Mouse (Mus musculus): ENCODE measurements around the gene Gm49776. TPM values are rescaled to one million over a fixed set of nuclear protein-coding genes. Genes with fewer than 3 reads are reported as not detected.

Gene Gm49776
- polyA plus RNA-seq, 1 experiment from 2014 or later: 3.3 TPM

DNA sequence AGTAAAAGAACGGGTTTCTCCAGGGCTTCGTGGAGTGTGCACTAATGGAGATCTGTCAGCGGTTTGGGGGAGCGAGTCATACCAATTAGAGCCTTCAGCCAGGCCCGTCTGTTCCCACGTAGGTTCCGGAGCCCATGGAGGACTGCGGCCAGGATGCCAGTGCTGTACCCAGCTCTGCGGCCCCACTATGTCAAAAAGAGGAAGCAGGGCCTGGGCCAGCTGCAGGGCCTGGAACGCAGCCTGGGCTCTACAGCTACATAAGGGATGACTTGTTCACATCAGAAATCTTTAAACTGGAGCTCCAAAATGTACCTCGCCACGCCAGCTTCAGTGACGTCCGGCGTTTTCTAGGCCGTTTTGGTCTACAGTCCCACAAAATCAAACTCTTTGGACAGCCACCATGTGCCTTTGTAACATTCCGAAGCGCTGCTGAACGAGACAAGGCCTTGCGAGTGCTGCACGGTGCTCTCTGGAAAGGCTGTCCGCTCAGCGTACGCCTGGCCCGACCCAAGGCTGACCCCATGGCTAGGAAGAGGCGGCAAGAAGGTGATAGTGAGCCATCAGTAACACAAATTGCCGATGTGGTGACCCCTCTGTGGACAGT lies 8.7 kb downstream of the Gm49776 start:
- no peaks in the 10 kb centered on the region for H3K9me3 ChIP-seq
- H3K4me2 ChIP-seq (replicated peaks): peak overlapping the region; percentile 93
- peaks cover 45% of the 10 kb centered on the region for H3K36me3 ChIP-seq
- H3K4me1 ChIP-seq (replicated peaks): peaks cover 37% of the 10 kb centered on the region
- peak; percentile 18 for ATAC-seq
- H3K27me3 ChIP-seq (replicated peaks): no peaks in the 10 kb centered on the region
- H3K9ac ChIP-seq: peak overlapping the region; percentile 86
- peak overlapping the region; percentile 93 for H3K27ac ChIP-seq
- peak overlapping the region; percentile 95 for H3K4me3 ChIP-seq (replicated peaks)
- 2% methylated on average over 27 of the region's 27 CpGs for WGBS

DNA sequence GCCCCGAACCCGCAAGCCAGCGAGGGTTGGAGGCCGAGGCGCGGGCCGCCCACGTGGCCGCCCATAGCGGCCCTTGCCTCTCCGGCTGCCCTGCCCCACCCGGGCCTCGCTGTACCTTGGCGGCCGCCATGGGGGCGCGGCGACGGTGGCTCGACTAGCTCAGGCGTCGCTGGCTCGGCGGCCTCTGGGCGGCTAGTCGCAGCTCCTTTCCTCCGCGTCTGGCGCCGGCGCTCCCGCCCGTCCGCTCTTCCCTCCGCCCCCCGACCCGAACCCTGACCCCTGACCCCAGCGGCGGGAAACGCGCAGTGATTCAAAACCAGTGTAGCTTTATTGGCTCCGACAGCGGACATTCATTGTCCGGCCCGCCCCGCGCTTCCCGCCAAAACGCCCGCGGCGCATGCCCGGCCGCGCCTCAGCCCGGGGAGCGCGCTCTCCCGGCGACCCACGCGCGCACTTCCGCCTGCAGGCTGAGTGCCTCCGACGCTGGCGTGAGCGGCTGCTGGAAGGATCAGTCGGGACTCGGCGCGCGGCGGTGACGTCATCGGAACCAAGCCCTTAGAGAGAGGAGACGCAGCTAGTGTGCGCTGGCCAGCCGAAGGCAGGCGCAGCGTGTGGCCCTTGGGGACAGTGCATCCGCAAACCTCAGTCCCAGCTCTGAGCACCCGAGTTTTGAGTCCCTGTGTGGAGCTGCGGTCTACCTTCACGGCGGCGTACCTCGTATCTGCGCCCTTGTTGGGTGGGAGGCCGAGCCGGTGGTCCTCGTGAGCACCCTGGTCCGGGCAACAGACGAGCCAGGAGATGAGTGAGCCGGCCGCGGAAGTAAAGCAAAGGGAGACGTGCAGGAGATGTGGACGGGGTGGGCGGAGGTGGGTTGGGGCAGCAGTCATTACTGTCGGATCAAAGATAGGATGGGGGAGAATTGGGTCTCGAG lies 9.4 kb downstream of the Gm49776 start, which contains the start of the genes Trmt2a and Ranbp1:
Gene Trmt2a (plus strand): TSS at position 247 of the 931 bp plus-strand sequence.
Gene Ranbp1 (minus strand): TSS at position 300 of the 931 bp plus-strand sequence.
- under 1% methylated on average over 99 of the region's 102 CpGs for WGBS
- Histone ChIP-seq H3K4me3 (replicated peaks) (peak within 1 kb of the TSS; percentile 95), H3K9me3 (no peaks in the 10 kb centered on the region), H3K27me3 (replicated peaks) (no peaks in the 10 kb centered on the region), H3K36me3 (peaks cover 43% of the 10 kb centered on the region), H3K4me1 (replicated peaks) (peaks cover 37% of the 10 kb centered on the region), H3K27ac (peak within 1 kb of the TSS; percentile 93), H3K9ac (peak within 1 kb of the TSS; percentile 94), H3K4me2 (replicated peaks) (peak within 1 kb of the TSS; percentile 93)
- ATAC-seq: peak; percentile 96

DNA sequence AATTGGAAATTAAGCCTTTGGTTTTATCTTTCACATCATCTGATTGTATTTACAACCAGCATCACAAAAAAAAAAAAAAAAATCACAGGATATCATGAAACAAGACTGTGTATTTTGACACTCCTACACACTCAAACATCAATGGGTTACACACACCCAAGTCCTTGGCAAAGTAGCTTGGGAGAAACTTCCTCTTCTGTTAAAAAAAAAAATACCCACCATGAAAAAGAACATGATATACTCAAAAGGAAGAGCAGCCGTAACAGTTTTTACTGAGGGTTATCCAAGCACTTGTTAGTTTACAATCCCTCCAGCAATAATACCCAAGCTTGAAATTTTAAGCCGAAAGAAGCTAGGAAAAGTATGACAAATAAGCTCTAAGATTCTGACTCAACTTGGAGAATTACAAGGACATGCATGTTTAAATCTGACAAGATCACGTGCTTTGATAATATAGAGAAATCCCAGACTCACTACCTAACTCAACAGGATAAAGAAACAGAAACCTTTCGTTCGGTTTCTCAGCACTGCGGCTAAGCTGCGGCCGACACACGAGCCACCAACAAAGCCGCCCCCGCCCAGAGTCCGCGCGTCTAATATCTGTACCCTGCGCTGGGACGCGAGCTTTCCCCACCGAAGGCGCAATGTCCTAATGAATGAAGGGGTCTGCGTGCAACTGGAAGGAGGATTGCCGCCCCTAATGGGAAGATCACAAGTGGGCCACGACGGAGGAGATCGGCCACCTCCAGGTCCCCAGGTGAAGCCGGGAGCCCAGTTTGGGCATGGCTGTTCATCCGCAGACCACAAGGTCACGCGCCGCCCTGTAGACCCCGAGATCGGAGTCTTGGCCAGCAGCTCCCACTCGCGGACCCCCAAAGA lies 10.4 kb downstream of the Gm49776 start:
- H3K27me3 ChIP-seq (replicated peaks): no peaks in the 10 kb centered on the region
- H3K27ac ChIP-seq: peak overlapping the region; percentile 89
- peaks cover 37% of the 10 kb centered on the region for H3K4me1 ChIP-seq (replicated peaks)
- peaks cover 51% of the 10 kb centered on the region for H3K36me3 ChIP-seq
- peak; percentile 4; the same call in 1 of the 2 replicates for ATAC-seq
- peak overlapping the region; percentile 94 for H3K9ac ChIP-seq
- H3K4me3 ChIP-seq (replicated peaks): peak overlapping the region; percentile 95
- H3K9me3 ChIP-seq: no peaks in the 10 kb centered on the region
- WGBS: under 1% methylated on average over 33 of the region's 33 CpGs
- H3K4me2 ChIP-seq (replicated peaks): peak overlapping the region; percentile 93

DNA sequence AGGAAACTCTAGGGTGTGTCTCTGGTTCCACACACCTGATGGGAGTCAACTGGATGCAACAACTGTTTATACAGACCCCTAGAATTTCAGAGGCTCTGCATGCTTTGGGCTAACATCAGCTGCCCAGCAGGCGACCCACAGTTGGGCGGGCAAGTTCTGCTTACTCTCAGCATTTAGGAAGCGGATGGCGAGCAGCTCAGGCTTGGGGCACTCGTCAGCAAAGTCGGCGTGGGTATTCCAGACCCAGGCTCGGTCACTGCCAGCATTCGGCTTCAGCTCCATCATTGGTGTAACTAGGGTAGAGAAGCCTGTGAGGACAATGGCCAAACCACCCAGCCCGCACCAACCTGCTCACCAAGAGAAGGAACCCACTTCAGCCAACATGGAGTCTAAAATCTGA lies 16.5 kb downstream of the Gm49776 start:
- H3K9ac ChIP-seq: no peak overlapping the region
- H3K36me3 ChIP-seq: peaks cover 63% of the 10 kb centered on the region
- no peaks in the 10 kb centered on the region for H3K9me3 ChIP-seq
- H3K27ac ChIP-seq: no peak overlapping the region
- no peak overlapping the region for H3K4me2 ChIP-seq (replicated peaks)
- ATAC-seq: no peak
- H3K27me3 ChIP-seq (replicated peaks): no peaks in the 10 kb centered on the region
- 90% methylated on average over 10 of the region's 10 CpGs for WGBS
- no peak overlapping the region for H3K4me3 ChIP-seq (replicated peaks)
- H3K4me1 ChIP-seq (replicated peaks): peaks cover 7% of the 10 kb centered on the region

DNA sequence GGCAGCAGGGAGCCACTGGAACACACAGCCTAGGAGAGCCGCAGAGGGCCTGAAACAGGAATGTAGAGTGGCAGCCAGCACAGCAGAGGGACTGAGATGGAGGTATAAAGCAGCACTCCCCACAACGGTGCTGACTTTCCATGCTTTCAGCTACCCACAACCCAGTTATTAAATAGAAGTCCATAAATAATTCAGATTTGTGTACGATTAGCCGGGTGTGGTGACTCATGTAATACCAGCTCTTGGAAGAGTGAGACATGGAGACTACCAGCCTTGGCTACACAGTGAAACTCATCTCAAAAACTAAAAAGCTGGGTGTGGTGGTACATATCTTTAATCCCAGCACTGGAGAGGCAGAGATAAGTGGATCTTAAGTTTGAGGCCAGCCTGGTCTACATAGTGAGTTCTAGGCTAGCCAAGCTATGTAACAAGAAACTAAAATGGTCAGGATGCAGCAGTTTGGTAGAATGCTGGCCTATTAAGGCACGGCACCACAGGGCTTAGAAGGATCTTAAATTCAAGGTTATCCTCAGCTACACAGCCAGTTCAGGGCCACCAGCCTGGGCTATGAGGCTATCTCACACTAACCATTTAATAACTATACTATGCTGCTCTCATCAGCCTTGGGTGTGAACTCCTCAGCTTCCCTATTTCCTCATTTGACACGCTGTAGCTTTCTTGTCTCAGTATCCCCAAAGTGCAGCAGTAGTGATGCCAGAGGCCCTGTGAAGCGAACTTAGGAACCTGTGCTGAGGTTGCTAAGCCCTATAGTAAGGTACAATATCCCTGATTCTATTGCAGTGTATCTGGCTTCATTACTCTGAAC lies 21.2 kb downstream of the Gm49776 start:
- H3K36me3 ChIP-seq: peaks cover 28% of the 10 kb centered on the region
- 0 out of 2 replicates have a peak overlapping the region, but pooled peaks have one; percentile 77 for H3K4me2 ChIP-seq (replicated peaks)
- H3K4me3 ChIP-seq (replicated peaks): no peak overlapping the region
- H3K27ac ChIP-seq: 0 out of 2 replicates have a peak overlapping the region, but pooled peaks have one; percentile 74
- H3K9me3 ChIP-seq: no peaks in the 10 kb centered on the region
- peaks cover 19% of the 10 kb centered on the region for H3K4me1 ChIP-seq (replicated peaks)
- 66% methylated on average over 7 of the region's 7 CpGs for WGBS
- ATAC-seq: no peak
- no peak overlapping the region for H3K9ac ChIP-seq
- H3K27me3 ChIP-seq (replicated peaks): no peaks in the 10 kb centered on the region

DNA sequence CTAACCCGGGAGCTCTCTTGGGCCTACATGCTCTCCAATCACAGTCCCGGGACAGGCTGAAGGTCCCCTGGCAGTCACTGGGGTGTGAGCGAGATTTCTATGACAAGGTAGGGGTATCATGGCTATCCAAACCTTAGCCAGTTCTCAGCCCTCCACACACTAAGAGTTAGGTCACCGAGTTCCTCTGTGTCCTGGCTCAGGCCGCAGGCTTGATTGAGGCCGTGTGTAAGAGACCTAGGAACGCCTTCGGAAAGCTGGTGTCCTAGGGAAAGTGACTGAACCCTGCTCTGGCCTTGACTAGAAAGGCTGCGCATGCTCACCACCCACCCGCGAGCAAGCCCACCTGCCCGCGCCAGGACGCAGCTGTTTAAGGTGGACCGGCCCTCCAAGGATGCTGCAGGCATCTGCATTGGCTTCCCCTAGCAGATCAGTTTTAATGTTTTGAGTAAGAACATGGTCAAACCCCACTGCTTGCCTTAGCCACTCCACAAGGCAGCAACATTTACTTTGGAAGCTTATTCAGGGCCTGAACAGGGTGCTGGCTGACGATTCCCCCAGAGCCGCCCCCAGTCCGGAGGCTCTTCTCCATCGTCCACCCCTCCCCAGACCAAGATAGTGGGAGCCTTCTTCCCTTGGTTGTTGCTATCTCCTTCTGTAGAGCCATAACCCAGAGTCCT lies 22.6 kb downstream of the Gm49776 start:
- peak; percentile 72 for ATAC-seq
- Histone ChIP-seq H3K27me3 (replicated peaks) (no peaks in the 10 kb centered on the region), H3K4me2 (replicated peaks) (peak overlapping the region; percentile 77), H3K27ac (peak overlapping the region; percentile 74), H3K4me1 (replicated peaks) (peaks cover 25% of the 10 kb centered on the region), H3K9ac (peak overlapping the region; percentile 89), H3K4me3 (replicated peaks) (peak overlapping the region; percentile 94), H3K9me3 (no peaks in the 10 kb centered on the region), H3K36me3 (peaks cover 15% of the 10 kb centered on the region)
- 5% methylated on average over 19 of the region's 19 CpGs for WGBS

DNA sequence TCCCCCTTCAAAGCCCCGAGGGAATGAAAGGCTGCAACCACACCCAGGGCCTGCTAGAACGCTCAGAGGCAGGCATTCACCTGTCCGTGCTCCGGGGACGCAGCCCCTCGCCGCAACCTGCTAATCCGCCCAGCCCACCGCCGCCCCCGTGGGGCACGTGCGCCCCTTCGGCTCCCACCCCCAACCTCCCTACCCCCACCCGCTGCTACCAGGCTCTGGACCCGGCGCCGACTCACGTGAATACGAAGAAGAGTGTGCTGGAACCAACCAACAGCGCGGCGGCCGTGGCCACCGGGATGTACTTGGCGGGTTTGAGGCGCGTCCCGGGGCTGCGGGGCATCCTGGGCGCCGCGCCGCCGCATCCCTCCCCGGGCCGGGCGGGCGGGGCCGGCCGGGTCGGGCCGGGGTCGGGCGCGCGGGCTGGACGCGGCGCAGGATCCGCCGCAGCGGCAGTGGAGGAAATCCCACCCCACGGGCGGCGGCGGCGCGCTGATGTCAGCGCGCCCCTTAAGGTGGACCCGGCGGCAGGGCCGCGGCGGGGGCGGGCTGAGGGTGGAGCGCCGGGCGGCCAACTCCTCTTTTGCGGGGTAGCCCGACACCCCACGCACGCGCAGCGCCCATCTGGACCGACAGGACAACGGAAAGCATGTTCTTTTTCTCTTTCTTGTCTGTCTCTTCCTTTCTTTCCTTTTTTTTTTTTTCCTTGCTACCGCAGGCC lies 23.3 kb downstream of the Gm49776 start, which contains the start of gene Zdhhc8:
Gene Zdhhc8 (minus strand): TSS at position 466 of the 718 bp plus-strand sequence.
- H3K4me1 ChIP-seq (replicated peaks): peaks cover 32% of the 10 kb centered on the region
- peak; percentile 89 for ATAC-seq
- H3K27ac ChIP-seq: peak within 1 kb of the TSS; percentile 74
- peak within 1 kb of the TSS; percentile 94 for H3K4me3 ChIP-seq (replicated peaks)
- under 1% methylated on average over 63 of the region's 79 CpGs for WGBS
- H3K9me3 ChIP-seq: no peaks in the 10 kb centered on the region
- H3K9ac ChIP-seq: peak within 1 kb of the TSS; percentile 89
- H3K27me3 ChIP-seq (replicated peaks): no peaks in the 10 kb centered on the region
- H3K4me2 ChIP-seq (replicated peaks): peak within 1 kb of the TSS; percentile 77
- H3K36me3 ChIP-seq: peaks cover 8% of the 10 kb centered on the region

DNA sequence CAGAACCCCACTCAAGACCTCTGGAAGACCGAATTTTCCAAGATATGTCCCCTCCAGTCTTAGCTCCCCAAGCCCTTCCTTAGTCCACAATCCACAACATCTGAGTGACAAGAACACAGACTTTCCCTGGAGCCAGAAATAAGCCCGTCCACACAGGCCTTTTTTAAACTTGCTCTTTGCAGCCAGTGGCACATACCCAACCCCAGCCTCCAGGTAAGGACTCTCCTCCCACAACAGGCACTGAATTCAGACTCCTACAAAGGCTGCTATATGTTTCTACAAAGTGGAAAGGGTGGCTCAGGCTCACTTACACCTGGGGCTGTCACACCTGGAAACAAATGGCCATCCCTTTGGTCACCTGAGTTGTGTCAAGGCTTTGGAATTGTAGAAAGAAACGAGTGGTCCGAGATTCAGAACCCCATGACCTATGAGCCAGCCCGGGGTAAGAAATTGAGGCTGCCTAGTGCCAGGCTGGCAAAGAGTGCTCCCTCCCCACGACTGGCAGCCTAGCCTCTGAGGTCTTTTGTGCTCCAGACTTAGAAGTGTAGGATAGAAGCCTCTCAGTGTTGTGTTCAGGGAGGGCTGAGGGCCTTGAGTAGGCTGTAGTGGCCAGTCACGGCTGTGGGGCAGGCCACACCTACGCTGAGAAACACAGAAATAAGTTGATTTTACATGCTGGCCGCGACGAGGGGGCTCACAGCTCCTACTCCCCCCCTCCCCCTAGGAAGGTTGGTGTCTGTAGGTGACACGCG lies 24.0 kb downstream of the Gm49776 start:
- peaks cover 4% of the 10 kb centered on the region for H3K36me3 ChIP-seq
- 14% methylated on average over 13 of the region's 13 CpGs for whole genome bisulfite sequencing
- H3K27me3 ChIP-seq (replicated peaks): no peaks in the 10 kb centered on the region
- peak overlapping the region; percentile 77 for H3K4me2 ChIP-seq (replicated peaks)
- H3K9ac ChIP-seq: peak overlapping the region; percentile 89
- ATAC-seq: peak; percentile 29
- no peaks in the 10 kb centered on the region for H3K9me3 ChIP-seq
- peaks cover 35% of the 10 kb centered on the region for H3K4me1 ChIP-seq (replicated peaks)
- H3K27ac ChIP-seq: peak overlapping the region; percentile 74; the same call in 1 of the 2 replicates
- peak overlapping the region; percentile 94 for H3K4me3 ChIP-seq (replicated peaks)

DNA sequence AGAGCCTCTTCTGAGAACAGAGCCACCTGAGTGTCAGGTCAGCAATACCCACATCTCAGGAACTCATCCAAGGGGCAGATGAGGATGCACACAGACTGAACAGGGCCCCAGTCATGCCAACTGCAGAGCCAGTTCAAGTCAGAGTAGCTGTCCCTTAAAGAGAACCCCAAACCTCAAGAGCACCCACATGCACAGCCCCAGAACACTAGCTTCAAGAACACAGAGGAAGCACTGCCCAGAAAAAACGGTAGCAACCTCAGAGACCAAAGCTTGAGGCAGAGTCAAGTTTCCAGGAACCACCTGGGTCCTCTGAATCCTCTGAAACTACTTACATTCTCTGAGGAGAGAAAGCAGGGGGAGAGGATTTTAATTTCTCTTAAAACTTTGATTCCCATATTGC lies 24.7 kb downstream of the Gm49776 start:
- Histone ChIP-seq H3K4me2 (replicated peaks) (no peak overlapping the region), H3K27me3 (replicated peaks) (no peaks in the 10 kb centered on the region), H3K9ac (no peak overlapping the region), H3K4me1 (replicated peaks) (peaks cover 35% of the 10 kb centered on the region), H3K4me3 (replicated peaks) (0 out of 2 replicates have a peak overlapping the region, but pooled peaks have one; percentile 94), H3K9me3 (no peaks in the 10 kb centered on the region), H3K36me3 (no peaks in the 10 kb centered on the region), H3K27ac (no peak overlapping the region)
- ATAC-seq: no peak
- 35% methylated on average over 1 of the region's 1 CpGs for WGBS

DNA sequence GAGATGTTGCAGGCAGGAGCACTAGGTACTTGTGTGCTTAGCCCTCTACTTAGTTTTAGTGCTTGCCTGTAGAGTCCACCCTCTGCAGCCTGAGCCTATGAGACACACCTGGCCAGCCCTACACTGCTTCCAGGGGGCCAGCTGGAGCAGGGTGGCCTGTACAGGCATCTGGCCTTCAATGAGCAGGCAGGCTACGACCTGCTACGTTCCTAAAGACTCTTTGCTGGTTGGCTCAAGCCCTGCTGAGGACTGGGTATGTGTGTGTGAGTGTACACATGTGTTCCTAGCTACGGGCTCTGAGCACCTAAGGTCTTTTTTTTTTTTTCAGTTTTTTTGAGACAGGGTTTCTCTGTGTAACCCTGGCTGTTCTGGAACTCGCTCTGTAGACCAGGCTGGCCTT lies 26.7 kb downstream of the Gm49776 start:
- Histone ChIP-seq H3K4me2 (replicated peaks) (no peak overlapping the region), H3K27ac (no peak overlapping the region), H3K4me1 (replicated peaks) (peaks cover 35% of the 10 kb centered on the region), H3K27me3 (replicated peaks) (no peaks in the 10 kb centered on the region), H3K4me3 (replicated peaks) (no peak overlapping the region), H3K36me3 (peaks cover 6% of the 10 kb centered on the region), H3K9ac (no peak overlapping the region; the same call in 1 of the 2 replicates), H3K9me3 (no peaks in the 10 kb centered on the region)
- 83% methylated on average over 4 of the region's 4 CpGs for WGBS
- no peak for ATAC-seq

Measured in intestine, embryonic 15.5 days (tissue).